Mouse (Mus musculus) kidney, postnatal 25 days (tissue): ENCODE results near the gene Tet2.

Experiments
- DNase-seq, 2 experiments: peaks; one replicate each; pipeline ENCODE4 v3.0.0; 2021; ENCODE audit warnings: mixed read lengths in 2 of 2

Gene Tet2

DNA sequence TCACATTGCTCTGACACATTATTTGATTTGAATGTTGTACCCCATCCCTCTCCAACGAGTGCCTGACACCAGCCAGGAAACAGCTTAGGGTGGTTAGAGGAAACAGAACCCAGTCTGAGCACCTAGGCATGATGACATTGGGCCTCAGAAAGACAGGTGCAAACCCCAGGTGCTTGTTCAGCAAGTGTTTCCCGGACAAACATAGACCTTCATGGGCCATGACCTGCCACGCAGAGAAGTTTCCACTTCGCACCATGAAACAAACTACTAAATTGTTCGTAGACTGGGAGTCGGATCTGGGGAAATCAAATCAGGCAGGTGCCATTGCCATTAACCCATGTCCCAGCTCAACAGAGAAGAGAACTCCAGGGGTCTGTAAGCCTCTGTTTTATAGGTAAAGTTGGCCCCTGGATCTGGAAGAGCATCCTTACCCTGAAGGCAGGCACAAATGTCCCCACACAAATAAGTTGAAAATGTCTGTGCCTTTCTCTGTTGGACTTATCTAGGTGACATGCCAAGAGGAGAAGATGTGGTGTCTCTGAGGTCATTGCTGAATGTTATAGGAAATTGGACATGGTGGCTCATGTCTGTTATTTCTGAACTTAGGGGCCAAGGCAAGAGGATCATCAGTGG lies 109.7 kb downstream of the Tet2 start:
- DNase-seq: no peak

- no peak for DNase-seq
These were observed 115.4 kb downstream of the Tet2 start for GRCm38 (mm10) chr3:133429394-133430173.

GRCm38 (mm10) chr3:133428003-133428402 lies 116.9 kb downstream of the Tet2 start:
- no peak for DNase-seq

- DNase-seq: no peak
These were observed 121.9 kb downstream of the Tet2 start for GRCm38 (mm10) chr3:133423073-133423472.

DNA sequence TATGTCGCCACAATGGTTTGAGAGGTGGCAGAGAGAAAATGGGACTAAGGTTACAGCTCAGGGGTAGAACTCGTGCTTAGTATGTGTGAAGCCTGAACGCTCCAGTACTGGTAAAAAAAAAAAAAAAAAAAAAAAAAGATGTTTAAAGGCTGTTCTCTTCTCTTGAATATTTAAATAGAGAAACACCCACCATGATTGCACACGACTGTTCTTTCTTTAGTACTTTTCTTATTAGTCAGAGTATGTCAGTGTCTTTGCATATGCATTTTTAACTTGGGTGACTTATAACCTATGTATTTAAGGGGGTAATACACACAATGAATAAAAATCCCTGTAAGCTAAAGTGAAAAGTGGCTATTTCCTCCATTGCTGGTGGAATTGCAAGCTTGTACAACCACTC lies 130.2 kb downstream of the Tet2 start:
- DNase-seq: no peak
